Mouse (Mus musculus) layer of hippocampus, postnatal 25 days (tissue): ENCODE data around the gene App. TPM values are rescaled to one million over a fixed set of nuclear protein-coding genes. Genes with fewer than 3 reads are reported as not detected.

ENCODE experiments used
- DNase-seq, 2 experiments: peaks; one replicate each; pipeline ENCODE4 v3.0.0; 2022; ENCODE audit warnings: mixed read lengths in 2 of 2, low spot score in 1 of 2; ENCODE audit errors: extremely low spot score in 1 of 2
- total RNA-seq, 2 experiments: library from RNA; stranded (reverse); gene quantifications; 2 replicates each; pipeline ENCODE4 v1.2.3; 2021

Gene App
- total RNA-seq, 2 experiments from 2014 or later, result 1,211 to 1,267 TPM

DNA sequence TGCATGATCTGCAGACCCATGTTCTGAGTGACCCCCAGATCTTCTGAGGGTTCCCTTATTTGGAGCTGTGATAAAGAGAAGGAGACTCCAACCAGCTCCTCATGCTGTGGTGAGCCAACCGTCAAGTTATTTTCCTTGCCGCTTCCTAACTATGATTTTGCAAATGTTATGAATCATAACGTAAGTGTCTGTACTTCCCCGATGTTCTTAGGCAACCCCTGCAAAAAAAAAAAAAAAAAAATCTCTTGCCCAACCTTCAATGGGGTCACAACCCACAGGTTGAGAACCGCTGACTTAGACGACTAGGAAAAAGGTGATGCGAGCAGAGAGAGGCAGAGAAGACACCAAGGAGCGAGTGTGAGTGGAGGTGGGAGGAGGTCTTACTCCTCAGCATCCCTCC is 21.1 kb downstream of the App start:
- no peak for DNase-seq

DNA sequence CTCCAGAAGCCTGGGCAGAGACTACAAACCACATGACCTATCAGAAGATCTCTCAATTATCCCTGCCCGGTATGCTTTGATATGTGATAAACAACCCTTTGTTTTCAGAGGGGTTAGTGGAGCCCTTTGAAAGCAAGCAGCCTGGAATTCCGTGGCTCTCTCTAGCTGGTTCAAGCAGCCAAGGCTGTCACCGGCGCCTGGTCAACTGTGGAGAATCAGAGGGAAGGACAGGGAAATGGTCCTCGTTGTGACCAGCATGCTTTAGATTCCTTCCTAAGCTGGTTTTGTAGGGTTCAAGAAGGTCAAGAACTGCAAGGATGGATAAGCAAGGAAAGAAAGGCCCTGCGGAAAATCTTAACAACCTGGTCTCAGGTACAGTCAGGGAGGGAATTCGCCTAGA is 21.9 kb downstream of the App start:
- DNase-seq, result no peak

DNA sequence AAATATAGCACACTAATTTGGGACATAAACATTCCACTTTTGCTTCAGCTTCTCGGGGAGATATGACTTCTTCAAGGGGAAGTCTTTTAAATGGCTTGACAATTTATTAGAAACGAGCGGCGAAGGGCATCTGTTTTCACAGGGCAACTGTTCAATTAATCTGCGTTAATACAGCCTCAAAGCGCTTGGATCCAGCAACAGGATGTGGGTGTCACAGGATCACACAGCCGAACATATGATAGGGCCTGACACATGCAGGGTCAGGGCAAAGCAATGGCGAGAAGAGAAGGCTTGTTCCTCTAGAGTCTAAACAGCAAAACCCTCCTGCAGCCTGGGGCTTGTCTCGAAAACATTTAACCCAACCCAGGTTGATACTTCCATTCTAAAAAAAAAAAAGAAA is 22.7 kb downstream of the App start:
- no peak for DNase-seq

DNA sequence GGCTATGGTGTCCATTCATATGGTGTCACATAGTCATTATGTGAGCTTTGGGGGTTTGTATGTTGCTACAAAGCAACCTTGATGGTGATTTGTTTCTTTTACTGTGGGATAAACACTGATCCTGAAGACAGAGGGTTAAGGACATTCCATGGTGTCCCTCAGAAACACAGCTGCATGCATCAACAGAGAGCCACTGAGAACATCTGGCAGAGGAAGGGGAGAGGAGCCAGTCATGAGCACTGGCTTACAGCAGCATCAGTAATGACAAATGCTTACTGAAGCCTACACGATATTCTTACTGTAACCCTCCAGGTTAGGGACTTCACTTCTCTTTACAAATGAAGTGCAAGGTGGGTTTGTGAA is 24.1 kb downstream of the App start:
- DNase-seq, result no peak

- DNase-seq, result no peak
Measured at GRCm38 (mm10) chr16:85148615-85149508, 24.7 kb downstream of the App start.

DNA sequence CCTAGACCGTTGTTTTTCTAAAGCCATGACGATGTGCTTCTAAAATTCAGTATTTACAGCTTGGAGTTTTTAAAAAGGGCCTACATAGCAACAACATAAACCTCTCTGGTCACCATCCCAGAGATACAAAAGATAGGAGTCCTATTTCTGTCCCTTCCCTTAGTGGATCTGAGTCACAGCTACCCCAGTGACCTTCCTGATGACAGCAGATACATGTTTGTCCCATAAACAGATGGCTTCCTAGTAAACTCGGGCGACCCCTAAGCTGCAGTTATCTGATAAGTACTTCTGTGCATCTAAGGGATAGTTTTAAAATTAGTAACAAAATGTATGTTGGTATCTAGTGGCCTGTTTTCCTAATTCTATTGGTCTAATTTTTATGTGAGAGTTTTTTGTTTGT is 26.1 kb downstream of the App start:
- no peak for DNase-seq

GRCm38 (mm10) chr16:85145771-85146178 is 27.8 kb downstream of the App start:
- DNase-seq, result no peak

- DNase-seq, result no peak
Measured at GRCm38 (mm10) chr16:85145369-85145768, 28.2 kb downstream of the App start.

DNA sequence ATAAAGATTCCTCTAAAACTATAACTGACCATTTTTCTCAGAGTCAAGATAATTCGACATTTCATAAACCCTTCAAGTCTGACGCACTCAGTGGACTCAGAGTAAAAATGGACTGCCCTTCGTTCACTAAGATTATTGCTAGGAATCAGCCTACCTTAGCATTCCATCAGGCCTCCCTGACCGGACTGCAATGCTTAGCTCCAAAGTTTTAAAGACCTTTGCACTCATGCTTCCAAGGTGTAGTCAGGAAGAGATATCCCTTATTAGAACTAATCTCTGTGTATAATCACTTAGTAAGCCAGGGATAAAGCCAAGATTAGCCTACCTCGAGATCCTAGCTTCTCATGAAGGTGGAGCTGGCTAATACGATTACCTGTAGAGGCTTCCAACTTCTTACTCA is 29.2 kb downstream of the App start:
- no peak for DNase-seq

DNA sequence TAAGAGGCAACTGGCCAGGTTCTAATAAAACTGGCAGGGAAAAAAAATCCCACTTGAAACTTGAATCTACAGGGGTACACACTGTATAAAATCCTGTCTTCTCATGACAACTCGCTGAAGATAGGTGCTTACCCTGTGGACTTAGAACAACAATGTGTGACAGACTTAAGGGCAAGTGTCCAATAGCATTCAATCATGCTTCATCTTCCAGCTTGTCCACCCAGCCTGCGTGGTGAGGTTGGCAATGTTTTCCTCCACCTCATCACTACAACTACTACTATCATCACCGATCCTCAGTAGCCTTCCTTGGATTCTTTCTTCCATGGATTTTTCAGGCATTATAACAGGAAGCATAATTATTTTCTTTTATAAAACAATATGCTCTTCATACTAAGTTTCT is 29.7 kb downstream of the App start:
- no peak for DNase-seq

GRCm38 (mm10) chr16:85143188-85143587 is 30.4 kb downstream of the App start:
- DNase-seq, result no peak

DNA sequence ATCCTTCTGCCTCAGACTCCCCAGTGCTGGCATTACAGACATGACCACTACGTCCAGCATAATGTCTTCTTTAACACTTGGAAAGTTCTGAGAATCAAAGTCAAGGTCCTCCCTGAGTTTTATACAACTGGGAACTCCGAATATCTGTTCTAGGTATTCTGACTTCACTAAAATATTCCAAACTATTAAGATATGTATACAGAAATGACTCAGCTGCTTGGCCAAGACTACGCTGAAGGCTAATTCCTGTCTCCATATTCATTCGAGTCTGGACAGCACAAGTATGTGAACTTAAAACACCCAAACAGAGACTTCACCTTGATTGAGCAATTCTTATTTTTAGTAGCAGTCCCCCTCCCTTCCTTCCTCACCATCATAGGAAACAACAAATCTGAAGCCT is 32.2 kb downstream of the App start:
- no peak for DNase-seq

DNA sequence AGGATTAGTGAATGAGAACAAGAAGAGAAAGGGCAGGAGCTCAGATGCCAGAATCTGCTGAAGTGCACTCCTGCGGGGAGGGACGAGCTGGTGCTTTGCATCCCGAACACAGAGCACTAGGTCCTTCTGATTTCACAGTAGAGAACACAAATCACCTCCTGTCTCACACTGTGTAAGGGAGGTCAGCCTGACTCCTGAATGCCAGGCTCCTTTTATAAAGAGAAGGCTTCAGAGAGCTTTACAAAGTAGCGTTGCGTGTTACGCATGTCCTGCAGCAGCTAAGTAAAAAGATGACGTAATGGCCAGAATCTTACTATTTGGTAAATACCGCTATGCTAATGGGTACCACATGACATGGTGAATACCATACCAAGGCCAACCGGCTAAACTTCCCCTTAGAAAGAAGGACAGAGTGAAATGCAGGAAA is 34.4 kb downstream of the App start:
- no peak for DNase-seq

- no peak for DNase-seq
Measured at GRCm38 (mm10) chr16:85137348-85137747, 36.2 kb downstream of the App start.

DNA sequence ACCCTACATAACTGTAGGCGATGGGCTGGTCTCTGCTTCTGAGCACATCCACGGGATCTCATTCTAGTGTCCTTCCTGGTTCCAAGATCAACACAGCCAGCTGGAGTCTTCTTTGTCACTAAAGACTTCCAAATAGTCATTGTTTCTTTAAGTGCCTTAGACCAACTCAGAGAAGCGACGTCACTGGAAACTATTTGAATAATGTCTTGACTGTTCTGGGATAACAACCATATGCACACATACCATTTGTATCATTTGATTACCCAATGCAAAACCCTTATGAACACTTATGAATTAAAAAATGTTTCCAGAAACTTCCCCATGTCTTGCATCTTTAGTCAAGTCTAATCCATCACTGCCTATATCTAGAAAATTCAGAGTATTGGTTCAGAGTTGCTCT is 37.5 kb downstream of the App start:
- no peak for DNase-seq

GRCm38 (mm10) chr16:85133468-85133881 is 40.1 kb downstream of the App start:
- DNase-seq, result no peak

GRCm38 (mm10) chr16:85133057-85133456 is 40.5 kb downstream of the App start:
- no peak for DNase-seq

- no peak for DNase-seq
Measured at GRCm38 (mm10) chr16:85132182-85132581, 41.4 kb downstream of the App start.

DNA sequence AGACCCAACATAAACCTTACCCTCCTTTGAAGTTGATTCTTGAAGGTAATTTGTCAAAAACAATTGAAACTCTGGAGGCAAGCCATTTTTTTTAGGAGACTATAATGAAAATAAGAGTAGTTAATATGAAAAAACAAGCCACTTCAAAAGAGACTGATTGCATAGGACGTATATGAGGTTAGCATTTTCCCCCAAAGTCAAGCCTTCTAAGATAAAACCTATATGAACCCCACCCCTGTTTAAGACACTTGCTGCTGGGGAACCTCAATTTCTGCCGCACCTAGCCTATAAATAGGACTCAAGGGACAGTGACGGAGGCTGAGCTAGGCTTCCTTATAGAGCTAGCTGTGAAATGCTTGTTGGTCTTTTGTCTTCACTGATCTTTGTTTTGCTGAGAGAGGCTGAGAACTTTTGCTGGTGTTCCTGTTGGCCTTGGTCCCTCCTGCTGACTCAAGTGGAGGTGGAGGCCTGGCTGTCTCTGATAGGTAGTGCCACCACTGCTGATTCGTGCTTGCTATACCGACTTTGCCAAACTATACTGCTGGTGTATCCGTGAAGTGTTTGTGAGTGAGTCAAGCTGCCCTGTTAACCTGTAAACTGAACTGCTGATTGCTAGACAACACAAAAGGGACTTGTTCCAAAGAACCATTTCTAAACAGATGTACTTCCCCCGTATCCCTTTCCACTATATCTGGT is 42.6 kb downstream of the App start:
- no peak for DNase-seq

DNA sequence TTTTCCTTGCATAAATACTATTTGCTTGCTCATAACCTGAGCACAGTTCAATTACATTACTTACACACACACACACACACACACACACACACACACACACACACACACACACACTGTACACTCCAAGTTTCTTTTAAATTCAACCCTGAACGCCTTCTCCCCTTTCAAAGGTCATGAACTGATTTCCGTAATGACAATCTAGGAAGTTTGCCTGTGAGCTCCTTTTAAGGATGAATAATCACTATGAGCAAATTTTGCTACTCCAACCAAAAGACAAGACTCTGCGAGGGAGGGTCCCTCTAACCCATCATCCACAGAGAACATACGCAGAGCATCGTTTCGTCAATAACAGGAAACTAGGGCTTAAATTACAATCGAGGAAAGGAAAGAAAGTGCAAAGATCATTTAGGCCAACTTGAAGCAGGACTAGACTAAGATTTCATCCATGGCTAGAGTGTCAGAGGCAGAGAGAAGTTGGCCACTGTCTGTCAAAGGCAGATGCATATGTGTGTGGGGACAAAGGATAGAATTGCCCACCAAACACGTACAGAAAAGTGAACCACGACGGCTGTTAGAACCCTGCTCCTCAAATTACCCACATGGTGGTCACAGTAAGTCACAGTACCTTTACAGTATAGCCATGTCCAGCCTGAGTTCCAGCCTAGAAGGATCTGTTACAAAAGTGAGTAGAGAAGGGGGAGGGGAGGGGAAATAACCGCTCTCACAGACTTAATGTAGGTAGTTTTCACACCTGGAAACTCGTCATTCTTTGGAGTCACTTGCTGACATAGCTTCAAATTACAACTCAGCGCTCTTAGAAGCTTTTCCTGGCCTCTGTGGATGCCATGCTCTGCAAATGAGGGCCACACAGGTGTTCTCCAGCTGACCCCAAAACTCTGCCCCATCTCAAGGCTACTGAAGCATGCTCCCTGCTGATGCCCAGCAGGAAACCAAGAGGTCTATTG is 44.6 kb downstream of the App start:
- no peak for DNase-seq

GRCm38 (mm10) chr16:85128347-85128664 is 45.3 kb downstream of the App start:
- no peak for DNase-seq
